Comparison of ENCODE assay signal across 11 mouse cellular contexts in the genomic region with DNA sequence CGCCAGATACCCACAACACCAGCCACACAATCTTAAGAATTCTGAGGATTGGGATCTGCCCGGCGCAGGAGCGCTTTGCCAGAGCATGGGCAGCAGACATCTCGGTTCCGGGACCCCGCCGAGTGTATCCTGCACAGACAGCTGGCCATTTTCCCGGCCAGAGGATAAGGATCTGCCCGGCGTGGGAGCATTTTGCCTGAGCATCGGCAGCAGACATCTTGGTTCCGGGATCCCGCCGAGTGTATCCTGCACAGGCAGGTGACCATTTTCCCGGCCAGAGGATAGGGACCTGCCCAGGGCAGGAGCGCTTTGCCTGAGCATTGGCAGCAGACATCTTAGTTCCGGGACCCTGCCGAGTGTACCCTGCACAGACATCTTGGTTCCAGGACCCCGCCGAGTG. TPM values are rescaled to one million over a fixed set of nuclear protein-coding genes. Genes with fewer than 3 reads are reported as not detected.
"Had no signal": no experiment of that assay in that cellular context is flagged by ENCODE, and none has a peak within 500 bp of the region (broad histone marks: within the 10 kb centered on the region; RNA-seq: fewer than 3 reads in every experiment).

No protein-coding gene starts in this region.

RNA-seq across cellular contexts. Expression of a gene that starts 41.1 kb away (rescaled TPM):
- polyA plus RNA-seq: limb, embryonic 11.5 days; limb, embryonic 14.5 days; liver, adult 2 months; liver, embryonic 13.5 days; liver, embryonic 16.5 days; macrophage; midbrain, embryonic 12.5 days; neural tube, embryonic 12.5 days; neural tube, embryonic 15.5 days; stomach, postnatal 0 days; thymus, adult 2 months had no signal
